Mouse (Mus musculus) urinary bladder, adult 18-20 months (tissue): ENCODE data around the gene Tia1.

Experiments used
- DNase-seq, 2 experiments: peaks; one replicate each; pipeline ENCODE4 v3.0.0; 2022; ENCODE audit warnings: low spot score in 2 of 2, mixed read lengths in 2 of 2

Tia1 gene

GRCm38 (mm10) chr6:86385362-86386104 lies 18.5 kb upstream of the Tia1 start:
- no peak for DNase-seq

GRCm38 (mm10) chr6:86387313-86387712 lies 16.7 kb upstream of the Tia1 start:
- DNase-seq, result no peak

GRCm38 (mm10) chr6:86388461-86388860 lies 15.6 kb upstream of the Tia1 start:
- DNase-seq, result no peak

GRCm38 (mm10) chr6:86391326-86391725 lies 12.7 kb upstream of the Tia1 start:
- no peak for DNase-seq

GRCm38 (mm10) chr6:86393187-86393586 lies 10.8 kb upstream of the Tia1 start:
- no peak for DNase-seq

- DNase-seq, result no peak
Observed at GRCm38 (mm10) chr6:86394078-86394720, 9.8 kb upstream of the Tia1 start.

GRCm38 (mm10) chr6:86395021-86395420 lies 9.0 kb upstream of the Tia1 start:
- DNase-seq, result peak in 1 of 2 experiments; percentile 22

GRCm38 (mm10) chr6:86395969-86396368 lies 8.1 kb upstream of the Tia1 start:
- DNase-seq, result no peak

GRCm38 (mm10) chr6:86396581-86397256 lies 7.3 kb upstream of the Tia1 start, which contains the start of gene Pcyox1:
Pcyox1 (minus strand) TSS chr6:86397154.
- DNase-seq, result peak; percentile 82 to 92

GRCm38 (mm10) chr6:86397257-86397980 lies 6.6 kb upstream of the Tia1 start:
- DNase-seq, result no peak

- DNase-seq, result no peak
Observed at GRCm38 (mm10) chr6:86398986-86399385, 5.0 kb upstream of the Tia1 start.

GRCm38 (mm10) chr6:86399995-86400394 lies 4.0 kb upstream of the Tia1 start:
- DNase-seq, result no peak

GRCm38 (mm10) chr6:86400972-86401371 lies 3.0 kb upstream of the Tia1 start:
- DNase-seq, result peak; percentile 39 to 49

- no peak for DNase-seq
Observed at GRCm38 (mm10) chr6:86402681-86403607, 1.1 kb upstream of the Tia1 start.

- peak; percentile 79 to 88 for DNase-seq
Observed at GRCm38 (mm10) chr6:86403728-86404099, 305 bp upstream of the Tia1 start.

- DNase-seq, result no peak
Observed at GRCm38 (mm10) chr6:86404996-86405395, 977 bp downstream of the Tia1 start.

- no peak for DNase-seq
Observed at GRCm38 (mm10) chr6:86406306-86406705, 2.3 kb downstream of the Tia1 start.

- DNase-seq, result no peak
Observed at GRCm38 (mm10) chr6:86418711-86419110, 14.7 kb downstream of the Tia1 start.

- no peak for DNase-seq
Observed at GRCm38 (mm10) chr6:86419239-86419638, 15.2 kb downstream of the Tia1 start.

- no peak for DNase-seq
Observed at GRCm38 (mm10) chr6:86420491-86420890, 16.5 kb downstream of the Tia1 start.

GRCm38 (mm10) chr6:86426358-86426757 lies 22.3 kb downstream of the Tia1 start, which contains the start of gene Gm44790:
Gm44790 (plus strand) TSS chr6:86426658.
- no peak for DNase-seq
